Mouse (Mus musculus) hematopoietic stem cell, adult 5-6 weeks (primary cell): ENCODE measurements at regions not wholly inside any gene's neighbourhood (a gene's known extent, or its start where the extent isn't known, plus 50 kb on each side); places are given as distances from the start of the nearest gene placed in this dataset.

Experiments used
- ATAC-seq, 2 experiments: fragments of 125-278 bp in 1 of 2; replicated peaks in 1 of 2; 2 replicates each; pipeline ENCODE4 v1.8.0; 2016 to 2017; ENCODE audit warnings: inconsistent platforms in 2 of 2, mild to moderate bottlenecking in 2 of 2, moderate number of reproducible peaks in 2 of 2, low read depth in 1 of 2, moderate TSS enrichment in 1 of 2; ENCODE audit not compliant: low FRiP score in 2 of 2, poor library complexity in 2 of 2, severe bottlenecking in 2 of 2, insufficient read depth in 1 of 2, low TSS enrichment in 1 of 2

GRCm38 (mm10) chr10:15592161-15592560 is 874.1 kb upstream of the Gje1 start:
- ATAC-seq: no peak

- no peak for ATAC-seq
These were observed 868.1 kb upstream of the Gje1 start for GRCm38 (mm10) chr10:15586081-15586480.

GRCm38 (mm10) chr10:15564119-15564518 is 846.1 kb upstream of the Gje1 start:
- ATAC-seq: no peak

- no peak for ATAC-seq
These were observed 835.5 kb upstream of the Gje1 start for GRCm38 (mm10) chr10:15553407-15554064.

GRCm38 (mm10) chr10:15541797-15542350 is 823.9 kb upstream of the Gje1 start:
- ATAC-seq: no peak

- no peak for ATAC-seq
These were observed 822.9 kb upstream of the Gje1 start for GRCm38 (mm10) chr10:15540780-15541426.

- no peak for ATAC-seq
These were observed 818.0 kb upstream of the Gje1 start for GRCm38 (mm10) chr10:15536053-15536452.

GRCm38 (mm10) chr10:15487367-15487766 is 769.4 kb upstream of the Gje1 start:
- no peak for ATAC-seq

GRCm38 (mm10) chr10:15443281-15443680 is 725.3 kb upstream of the Gje1 start:
- ATAC-seq: no peak

- ATAC-seq: no peak
These were observed 723.2 kb upstream of the Gje1 start for GRCm38 (mm10) chr10:15441216-15441615.

- ATAC-seq: no peak
These were observed 708.7 kb upstream of the Gje1 start for GRCm38 (mm10) chr10:15426746-15427145.

- ATAC-seq: no peak
These were observed 688.2 kb upstream of the Gje1 start for GRCm38 (mm10) chr10:15406211-15406610.

- ATAC-seq: no peak
These were observed 687.7 kb upstream of the Gje1 start for GRCm38 (mm10) chr10:15405706-15406105.

GRCm38 (mm10) chr10:15399964-15400363 is 682.0 kb upstream of the Gje1 start:
- ATAC-seq: no peak

GRCm38 (mm10) chr10:15397114-15397513 is 679.1 kb upstream of the Gje1 start:
- no peak for ATAC-seq

- no peak for ATAC-seq
These were observed 677.3 kb upstream of the Gje1 start for GRCm38 (mm10) chr10:15395295-15395694.

- peak in 1 of 2 experiments; percentile 37; a peak in 1 of 4 replicates for ATAC-seq
These were observed 674.2 kb upstream of the Gje1 start for GRCm38 (mm10) chr10:15392027-15392816.

GRCm38 (mm10) chr10:15373571-15373970 is 655.6 kb upstream of the Gje1 start:
- ATAC-seq: no peak
